Mouse (Mus musculus) cerebellum, adult 2 months (tissue): ENCODE data around the gene Dennd6b. TPM values are rescaled to one million over a fixed set of nuclear protein-coding genes. Genes with fewer than 3 reads are reported as not detected.
A peak's percentile ranks its signal among the peaks of the same experiment; 100 is the strongest.

Source experiments
- DNase-seq, 2 experiments: peaks; one replicate each; pipeline ENCODE4 v3.0.0; 2021
- H3K27ac ChIP-seq: fragments of 200-500 bp; 2 replicates; pipeline ENCODE4 v1.5.1; 2012; ENCODE audit warnings: low read length, control low read depth, inconsistent platforms; ENCODE audit not compliant: insufficient read depth
- H3K27me3 ChIP-seq: fragments of 200-500 bp; 2 replicates; pipeline ENCODE4 v1.6.1; 2012; ENCODE audit warnings: inconsistent platforms, mild to moderate bottlenecking, low read length, moderate library complexity; ENCODE audit not compliant: control insufficient read depth, insufficient read depth
- H3K4me1 ChIP-seq: fragments of 200-500 bp; 2 replicates; pipeline ENCODE4 v1.6.1; 2011; ENCODE audit warnings: low read length; ENCODE audit not compliant: control insufficient read depth, insufficient read depth
- H3K4me3 ChIP-seq: fragments of 200-500 bp; replicated peaks from 2 replicates; pipeline ENCODE3; 2011; ENCODE audit warnings: mild to moderate bottlenecking, low read depth, low read length, control low read depth; ENCODE audit not compliant: insufficient read depth
- CTCF ChIP-seq: fragments of 200-500 bp; IDR thresholded peaks from 2 replicates; pipeline ENCODE4 v1.5.1; 2011; ENCODE audit warnings: low read depth, mild to moderate bottlenecking, control low read depth, low read length, moderate library complexity, borderline replicate concordance; ENCODE audit not compliant: insufficient read depth
- POLR2A ChIP-seq: fragments of 200-500 bp; IDR thresholded peaks from 2 replicates; pipeline ENCODE4 v1.6.1; 2011; ENCODE audit warnings: low read length, control low read depth, borderline replicate concordance; ENCODE audit not compliant: insufficient read depth
- WGBS: fragments of 180-500 bp; shearing (Covaris S2); methylation state at CpG from one replicate; pipeline ENCODE4 v1.1.7; 2018; 5-methylcytosine and 5-hydroxymethylcytosine counted together
- polyA plus RNA-seq: library from polyadenylated mRNA; depleted of rRNA; stranded (reverse); fragments of >200 nt; gene quantifications from 2 replicates; pipeline ENCODE4 v1.2.3, GENCODE M21; 2012

Dennd6b gene
- polyA plus RNA-seq, 1 experiment: 156 TPM

DNA sequence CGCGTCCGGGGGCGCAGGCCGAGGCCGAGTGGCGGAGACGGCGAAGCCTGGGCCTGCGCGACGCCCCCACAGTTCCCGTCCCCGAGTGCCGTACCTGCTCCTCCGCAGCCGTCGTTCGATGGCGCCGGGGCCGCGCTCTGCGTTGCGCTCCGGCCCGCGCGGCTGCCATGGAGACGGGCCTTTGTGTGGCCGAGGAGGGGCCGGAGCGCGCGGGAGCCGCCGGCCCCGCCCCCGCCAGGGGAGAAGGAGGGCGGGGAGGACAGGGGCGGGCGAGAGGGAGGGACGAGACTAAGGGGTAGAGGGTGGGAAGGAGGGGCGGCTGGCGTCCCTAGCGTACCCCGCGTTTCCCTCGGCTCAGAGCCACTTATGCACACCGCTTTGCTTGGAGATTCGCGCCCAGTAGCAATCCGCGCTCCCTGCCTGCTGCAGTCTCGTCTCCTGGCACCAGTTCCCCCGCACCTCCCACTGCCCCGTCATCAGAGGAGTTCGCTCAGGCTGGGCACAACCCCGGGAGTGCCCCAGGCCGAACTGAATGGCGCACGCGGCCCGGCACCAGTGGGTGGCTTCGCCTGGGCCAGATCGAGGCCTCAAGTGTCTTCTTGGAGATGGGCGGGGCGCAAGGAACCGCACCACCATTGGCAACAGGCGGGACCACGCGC lies 15.6 kb downstream of the Dennd6b start, which contains the start of gene Plxnb2:
Gene Plxnb2, minus strand, starts transcription at position 218 of the 659 bp plus-strand sequence.
- peak within 1 kb of the TSS; percentile 93 for H3K27ac ChIP-seq
- peak; percentile 80 to 86 for DNase-seq
- WGBS: under 1% methylated on average over 63 of the region's 72 CpGs
- TF ChIP-seq POLR2A (peak; percentile 56), CTCF (no peak)
- peak within 1 kb of the TSS; percentile 81 for H3K4me3 ChIP-seq
- H3K4me1 ChIP-seq: peaks cover 52% of the 10 kb centered on the region
- no peaks in the 10 kb centered on the region for H3K27me3 ChIP-seq

- H3K27me3 ChIP-seq: no peaks in the 10 kb centered on the region
- H3K27ac ChIP-seq: peak overlapping the region; percentile 93
- peak in 1 of 2 experiments; percentile 73 for DNase-seq
- H3K4me1 ChIP-seq: peaks cover 58% of the 10 kb centered on the region
- H3K4me3 ChIP-seq: peak overlapping the region; percentile 81
- WGBS: under 1% methylated on average over 26 of the region's 26 CpGs
- TF ChIP-seq CTCF: no peak
- TF ChIP-seq POLR2A: no peak
Measured at GRCm38 (mm10) chr15:89180081-89180541, 16.2 kb downstream of the Dennd6b start.

DNA sequence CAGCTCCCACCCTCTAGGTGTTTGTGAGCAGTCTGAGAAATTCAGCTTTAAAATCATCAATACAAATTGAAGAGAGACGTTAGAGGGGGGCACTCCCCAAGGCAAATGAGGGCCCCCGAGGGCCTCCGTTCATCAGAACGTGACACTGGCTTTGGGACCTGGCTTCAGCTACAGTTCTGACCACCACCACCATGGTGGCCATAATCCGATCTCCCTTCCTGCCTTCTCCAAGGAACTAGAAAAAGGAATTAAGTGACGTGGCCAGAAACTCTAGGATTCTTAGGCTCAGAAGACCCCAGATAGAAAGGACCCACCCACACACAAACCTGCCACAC lies 16.7 kb downstream of the Dennd6b start:
- Histone ChIP-seq H3K4me3 (peak overlapping the region; percentile 81), H3K4me1 (peaks cover 58% of the 10 kb centered on the region), H3K27ac (peak overlapping the region; percentile 93), H3K27me3 (no peaks in the 10 kb centered on the region)
- TF ChIP-seq CTCF (no peak), POLR2A (no peak)
- no peak for DNase-seq
- WGBS: 3% methylated on average over 6 of the region's 6 CpGs

DNA sequence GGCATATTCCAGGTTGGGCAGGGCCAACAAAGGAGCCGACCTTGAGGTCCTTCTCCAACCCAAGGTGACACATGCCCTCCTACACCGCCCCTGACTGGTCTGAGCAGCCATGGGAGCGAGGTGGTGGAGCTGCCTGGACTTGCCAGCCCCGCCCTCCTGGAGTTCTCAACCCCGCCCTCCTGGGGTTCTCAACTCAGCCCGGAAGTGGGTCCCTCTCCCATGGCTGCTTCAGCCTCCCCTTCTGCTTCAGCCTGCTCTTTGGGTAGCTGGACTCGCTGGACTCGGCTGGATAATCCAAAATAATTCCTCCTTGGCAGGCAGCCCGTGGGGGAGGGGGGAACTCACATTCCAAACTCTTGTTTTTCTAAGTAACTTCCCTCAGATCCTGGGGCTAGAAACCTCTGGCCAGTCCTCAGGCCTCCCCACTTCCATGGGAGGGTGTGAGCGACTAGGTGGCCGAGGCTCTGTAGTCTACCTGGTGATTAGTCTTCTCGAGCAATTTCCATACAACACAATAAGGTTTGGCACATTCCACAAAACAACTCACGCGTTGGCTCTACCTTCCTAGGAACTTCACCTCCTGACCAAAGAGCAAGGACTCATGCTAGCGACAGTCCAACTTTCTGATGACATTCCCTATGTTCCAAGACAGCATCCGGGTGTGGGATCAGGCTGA lies 17.2 kb downstream of the Dennd6b start:
- Histone ChIP-seq H3K27me3 (no peaks in the 10 kb centered on the region), H3K4me3 (peak overlapping the region; percentile 81), H3K4me1 (peaks cover 58% of the 10 kb centered on the region), H3K27ac (peak overlapping the region; percentile 93)
- peak; percentile 69 to 74 for DNase-seq
- no peak for TF ChIP-seq POLR2A
- no peak for TF ChIP-seq CTCF
- 2% methylated on average over 16 of the region's 16 CpGs for WGBS

- TF ChIP-seq POLR2A: no peak; the same call in 1 of the 2 replicates
- TF ChIP-seq CTCF: no peak
- 6% methylated on average over 7 of the region's 7 CpGs for WGBS
- H3K27me3 ChIP-seq: no peaks in the 10 kb centered on the region
- peak overlapping the region; percentile 93 for H3K27ac ChIP-seq
- H3K4me1 ChIP-seq: peaks cover 53% of the 10 kb centered on the region
- H3K4me3 ChIP-seq: peak overlapping the region; percentile 81
- peak; percentile 90 to 94 for DNase-seq
Measured at GRCm38 (mm10) chr15:89178260-89178860, 17.9 kb downstream of the Dennd6b start.

GRCm38 (mm10) chr15:89177576-89178259 lies 18.6 kb downstream of the Dennd6b start:
- no peak for DNase-seq
- 18% methylated on average over 4 of the region's 4 CpGs for WGBS
- peak overlapping the region; percentile 93 for H3K27ac ChIP-seq
- TF ChIP-seq POLR2A: no peak
- TF ChIP-seq CTCF: no peak
- H3K4me3 ChIP-seq: peak overlapping the region; percentile 81
- peaks cover 46% of the 10 kb centered on the region for H3K4me1 ChIP-seq
- no peaks in the 10 kb centered on the region for H3K27me3 ChIP-seq

- peaks cover 41% of the 10 kb centered on the region for H3K4me1 ChIP-seq
- peak; percentile 82 to 87 for DNase-seq
- 2% methylated on average over 5 of the region's 5 CpGs for WGBS
Measured at GRCm38 (mm10) chr15:89177121-89177520, 19.2 kb downstream of the Dennd6b start.

More at GRCm38 (mm10) chr15:89177121-89177520, 19.2 kb downstream of the Dennd6b start:
- TF ChIP-seq POLR2A (no peak), CTCF (no peak)
- H3K4me3 ChIP-seq: no peak overlapping the region
- peak overlapping the region; percentile 92 for H3K27ac ChIP-seq
- no peaks in the 10 kb centered on the region for H3K27me3 ChIP-seq
